Mouse (Mus musculus): ENCODE results near the gene Gm43191. TPM values are rescaled to one million over a fixed set of nuclear protein-coding genes. Genes with fewer than 3 reads are reported as not detected.
"Not testable (repeated sequence)": the region's sequence is repeated elsewhere in the genome, so short reads cannot be mapped to it uniquely, and the experiment has no call there.

Gene Gm43191
- polyA plus RNA-seq, 1 experiment from 2014 or later = not detected

DNA sequence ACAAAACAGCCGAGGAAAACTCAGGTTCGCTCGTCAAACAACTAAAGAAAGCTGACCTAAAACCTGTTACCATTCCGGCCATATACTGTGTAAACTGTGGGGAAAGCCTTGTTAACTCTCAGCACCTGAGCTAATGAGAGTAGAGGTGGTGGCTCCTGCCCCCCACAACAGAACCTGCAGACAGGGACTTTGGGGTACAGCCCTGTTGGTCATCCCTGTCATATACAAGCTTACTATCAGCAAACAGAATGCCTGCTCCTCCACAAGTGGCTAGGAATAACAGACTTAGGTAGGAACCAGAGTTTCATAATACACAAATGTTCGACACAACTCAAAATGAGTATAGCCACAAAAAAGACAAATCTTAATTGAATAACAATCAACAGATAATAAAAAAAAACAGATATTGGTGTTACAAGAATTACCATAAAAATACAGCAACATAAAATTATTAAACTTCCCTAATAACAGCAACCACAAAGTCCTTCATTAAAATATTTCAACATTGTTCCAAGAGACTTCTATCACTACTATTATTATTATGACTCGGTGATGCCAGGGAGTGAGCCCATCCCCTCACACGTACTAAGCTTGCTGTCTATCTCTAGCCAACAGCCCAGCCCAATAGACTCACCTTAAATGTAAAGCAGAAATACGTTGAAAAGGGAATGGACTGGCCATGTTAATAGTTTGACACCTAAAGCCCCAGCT lies 14.1 kb upstream of the Gm43191 start:
- Histone ChIP-seq H3K27me3 (ENCODE audit: control insufficient read depth, insufficient read depth, low read depth, low read length) (no peaks in the 10 kb centered on the region), H3K4me1 (ENCODE audit: control insufficient read depth, insufficient read depth, low read length) (no peaks in the 10 kb centered on the region), H3K4me3 (ENCODE audit: low read depth, low read length) (no peak overlapping the region), H3K9ac (ENCODE audit: low read depth, low read length) (no peak overlapping the region), H3K36me3 (ENCODE audit: control insufficient read depth, insufficient read depth, low read length) (no peaks in the 10 kb centered on the region), H3K4me2 (ENCODE audit: low read length) (no peak overlapping the region), H3K27ac (ENCODE audit: low read length) (no peak overlapping the region), H3K9me3 (replicated peaks; ENCODE audit: control insufficient read depth, low read length, poor library complexity, severe bottlenecking) (no peaks in the 10 kb centered on the region)
- 90% methylated on average over 8 of the region's 8 CpGs for WGBS
- ATAC-seq = no peak

DNA sequence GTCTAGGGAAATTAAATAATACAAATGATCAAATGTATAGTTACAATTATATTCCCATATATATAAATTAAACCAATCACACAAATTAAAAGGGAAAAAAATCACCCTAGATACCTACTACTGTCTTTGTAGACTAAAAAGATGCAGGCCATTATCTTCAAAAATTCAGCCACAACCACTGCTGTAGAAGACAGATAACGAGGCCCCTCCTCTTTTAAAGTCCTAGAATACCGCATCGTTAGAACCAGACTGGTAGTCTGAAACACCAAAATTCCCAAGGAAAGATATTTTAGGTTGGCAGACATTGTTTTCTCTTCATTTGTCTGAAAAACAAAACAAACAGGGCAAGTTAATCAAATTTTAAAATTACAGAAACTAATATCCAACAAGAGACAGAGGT lies 13.3 kb upstream of the Gm43191 start:
- whole genome bisulfite sequencing = 88% methylated on average over 3 of the region's 3 CpGs
- no peak overlapping the region for H3K4me2 ChIP-seq (ENCODE audit: low read length)
- no peak for ATAC-seq

DNA sequence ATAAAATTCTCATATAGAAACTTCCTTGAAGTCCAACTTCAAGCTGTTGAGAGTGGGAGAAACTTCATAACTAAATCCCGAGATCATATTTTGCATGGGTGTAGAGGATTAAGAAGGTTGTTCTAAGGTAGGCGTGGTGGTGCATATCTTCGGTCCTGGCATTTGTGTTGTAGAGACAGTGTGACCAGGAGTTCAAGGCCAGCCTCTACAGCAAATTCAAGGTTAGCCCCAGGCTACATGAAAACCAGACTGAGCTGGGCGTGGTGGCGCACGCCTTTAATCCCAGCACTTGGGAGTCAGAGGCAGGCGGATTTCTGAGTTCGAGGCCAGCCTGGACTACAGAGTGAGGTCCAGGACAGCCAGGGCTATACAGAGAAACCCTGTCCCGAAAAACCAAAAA lies 16.8 kb downstream of the Gm43191 start:
- ATAC-seq = not testable (repeated sequence)

More for the DNA sequence above, 13.3 kb upstream of the Gm43191 start:
- H3K4me3 ChIP-seq (ENCODE audit: low read depth, low read length) = no peak overlapping the region
- H3K27me3 ChIP-seq (ENCODE audit: control insufficient read depth, insufficient read depth, low read depth, low read length) = no peaks in the 10 kb centered on the region
- no peaks in the 10 kb centered on the region for H3K9me3 ChIP-seq (replicated peaks; ENCODE audit: control insufficient read depth, low read length, poor library complexity, severe bottlenecking)
- H3K4me1 ChIP-seq (ENCODE audit: control insufficient read depth, insufficient read depth, low read length) = no peaks in the 10 kb centered on the region
- no peak overlapping the region for H3K27ac ChIP-seq (ENCODE audit: low read length)
- no peak overlapping the region for H3K9ac ChIP-seq (ENCODE audit: low read depth, low read length)
- H3K36me3 ChIP-seq (ENCODE audit: control insufficient read depth, insufficient read depth, low read length) = no peaks in the 10 kb centered on the region

DNA sequence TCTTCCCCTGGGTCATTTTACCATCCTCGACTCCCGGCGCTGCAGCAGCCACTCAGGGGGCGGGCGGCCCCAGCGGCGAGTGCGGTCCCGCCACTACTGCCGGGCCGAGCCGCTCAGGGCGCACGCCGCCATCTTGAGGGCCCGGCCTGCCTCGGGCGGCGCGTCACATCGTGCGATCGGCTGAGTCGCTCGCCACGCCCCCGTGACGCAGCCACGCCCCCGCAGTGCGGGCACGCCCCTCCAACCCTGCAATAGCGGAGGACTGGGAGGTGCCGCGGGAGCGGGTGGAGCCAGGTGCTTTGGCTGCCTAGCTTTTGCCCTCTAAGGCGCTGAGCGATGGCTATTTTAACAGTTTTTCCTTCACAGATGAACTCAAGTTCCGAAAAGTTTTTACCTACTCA lies 18.6 kb downstream of the Gm43191 start, which contains the start of gene Mfsd14a:
Mfsd14a (minus strand) TSS at position 215 of the 401 bp plus-strand sequence.
- Histone ChIP-seq H3K4me2 (ENCODE audit: low read length) (peak within 1 kb of the TSS; percentile 81), H3K9me3 (replicated peaks; ENCODE audit: control insufficient read depth, low read length, poor library complexity, severe bottlenecking) (no peaks in the 10 kb centered on the region), H3K36me3 (ENCODE audit: control insufficient read depth, insufficient read depth, low read length) (no peaks in the 10 kb centered on the region), H3K27me3 (ENCODE audit: control insufficient read depth, insufficient read depth, low read depth, low read length) (no peaks in the 10 kb centered on the region), H3K27ac (ENCODE audit: low read length) (peak within 1 kb of the TSS; percentile 92), H3K9ac (ENCODE audit: low read depth, low read length) (peak within 1 kb of the TSS; percentile 99), H3K4me3 (ENCODE audit: low read depth, low read length) (peak within 1 kb of the TSS; percentile 99), H3K4me1 (ENCODE audit: control insufficient read depth, insufficient read depth, low read length) (peaks cover 30% of the 10 kb centered on the region)
- peak; percentile 99 for ATAC-seq
- WGBS = under 1% methylated on average over 27 of the region's 39 CpGs

More for the DNA sequence above, 16.8 kb downstream of the Gm43191 start:
- H3K36me3 ChIP-seq (ENCODE audit: control insufficient read depth, insufficient read depth, low read length); H3K27me3 ChIP-seq (ENCODE audit: control insufficient read depth, insufficient read depth, low read depth, low read length); H3K9ac ChIP-seq (ENCODE audit: low read depth, low read length); H3K27ac ChIP-seq (ENCODE audit: low read length); H3K4me3 ChIP-seq (ENCODE audit: low read depth, low read length); H3K4me2 ChIP-seq (ENCODE audit: low read length); H3K9me3 ChIP-seq (replicated peaks; ENCODE audit: control insufficient read depth, low read length, poor library complexity, severe bottlenecking): not testable (repeated sequence)
- peaks cover 24% of the 10 kb centered on the region for H3K4me1 ChIP-seq (ENCODE audit: control insufficient read depth, insufficient read depth, low read length)
- 94% methylated on average over 9 of the region's 9 CpGs for WGBS

DNA sequence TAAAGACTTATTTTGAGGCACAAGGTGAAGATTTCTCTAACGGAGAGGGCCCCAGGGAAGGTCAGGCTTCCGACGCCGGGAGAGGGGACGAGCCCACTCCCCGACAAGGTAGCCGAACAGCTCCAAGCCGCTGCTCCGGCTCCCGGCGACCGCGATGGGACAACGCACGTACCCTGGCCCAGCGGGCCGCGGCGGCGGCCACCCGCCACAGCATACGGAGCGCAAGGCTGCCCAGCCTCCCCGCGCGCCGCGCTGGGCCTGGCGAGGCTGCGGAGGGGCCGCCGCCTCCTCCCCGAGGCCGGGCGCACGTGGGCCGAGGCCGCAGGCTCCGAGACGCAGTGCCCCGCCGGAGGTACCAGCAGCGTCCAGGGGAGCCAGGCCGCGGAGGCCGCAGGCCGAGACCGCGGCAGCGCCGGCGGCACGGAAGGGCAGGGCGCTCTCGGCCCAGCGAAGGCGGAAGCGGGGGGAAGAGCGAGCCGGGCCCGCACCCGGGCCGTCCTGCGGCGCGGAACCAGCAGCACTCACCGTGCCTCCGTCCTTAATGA lies 19.1 kb downstream of the Gm43191 start:
- peak overlapping the region; percentile 99 for H3K9ac ChIP-seq (ENCODE audit: low read depth, low read length)
- no peaks in the 10 kb centered on the region for H3K9me3 ChIP-seq (replicated peaks; ENCODE audit: control insufficient read depth, low read length, poor library complexity, severe bottlenecking)
- H3K4me3 ChIP-seq (ENCODE audit: low read depth, low read length) = peak overlapping the region; percentile 99
- H3K36me3 ChIP-seq (ENCODE audit: control insufficient read depth, insufficient read depth, low read length) = no peaks in the 10 kb centered on the region
- H3K4me1 ChIP-seq (ENCODE audit: control insufficient read depth, insufficient read depth, low read length) = peaks cover 34% of the 10 kb centered on the region
- H3K4me2 ChIP-seq (ENCODE audit: low read length) = peak overlapping the region; percentile 81
- under 1% methylated on average over 65 of the region's 68 CpGs for WGBS
- H3K27ac ChIP-seq (ENCODE audit: low read length) = peak overlapping the region; percentile 92
- ATAC-seq = peak; percentile 89
- no peaks in the 10 kb centered on the region for H3K27me3 ChIP-seq (ENCODE audit: control insufficient read depth, insufficient read depth, low read depth, low read length)

DNA sequence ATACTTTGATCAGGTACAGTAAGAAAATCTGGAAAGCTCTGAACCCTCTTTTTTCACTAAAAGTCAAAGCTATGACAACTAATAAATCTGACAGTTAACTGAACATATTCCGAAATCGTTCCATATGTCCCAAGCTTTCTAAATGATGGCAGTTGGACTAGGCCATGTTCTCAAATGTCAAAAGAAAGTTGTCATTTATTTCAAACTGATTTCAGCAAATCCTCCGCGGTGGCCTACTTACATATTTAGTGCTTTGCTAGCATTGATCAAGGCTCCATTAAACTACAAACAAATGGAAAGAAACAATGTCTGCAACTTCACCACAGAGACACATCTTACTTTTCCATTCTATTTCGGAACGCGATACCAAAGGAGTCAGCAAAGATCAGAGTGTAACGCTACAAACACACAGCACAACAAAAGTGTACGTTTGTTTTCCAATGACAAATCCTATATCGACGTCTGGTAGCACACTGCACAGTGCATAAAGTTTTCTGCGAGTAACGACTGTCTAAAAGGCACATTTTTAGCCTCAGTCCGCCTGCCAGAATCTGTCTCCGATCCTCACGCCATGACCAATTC lies 19.7 kb downstream of the Gm43191 start:
- Histone ChIP-seq H3K4me1 (ENCODE audit: control insufficient read depth, insufficient read depth, low read length) (peaks cover 35% of the 10 kb centered on the region), H3K36me3 (ENCODE audit: control insufficient read depth, insufficient read depth, low read length) (no peaks in the 10 kb centered on the region), H3K9me3 (replicated peaks; ENCODE audit: control insufficient read depth, low read length, poor library complexity, severe bottlenecking) (no peaks in the 10 kb centered on the region), H3K9ac (ENCODE audit: low read depth, low read length) (peak overlapping the region; percentile 99), H3K27me3 (ENCODE audit: control insufficient read depth, insufficient read depth, low read depth, low read length) (no peaks in the 10 kb centered on the region), H3K4me2 (ENCODE audit: low read length) (peak overlapping the region; percentile 81), H3K4me3 (ENCODE audit: low read depth, low read length) (peak overlapping the region; percentile 99), H3K27ac (ENCODE audit: low read length) (peak overlapping the region; percentile 92)
- 0 out of 2 replicates have a peak, but pooled peaks have one; percentile 0 for ATAC-seq
- WGBS = 8% methylated on average over 16 of the region's 16 CpGs

DNA sequence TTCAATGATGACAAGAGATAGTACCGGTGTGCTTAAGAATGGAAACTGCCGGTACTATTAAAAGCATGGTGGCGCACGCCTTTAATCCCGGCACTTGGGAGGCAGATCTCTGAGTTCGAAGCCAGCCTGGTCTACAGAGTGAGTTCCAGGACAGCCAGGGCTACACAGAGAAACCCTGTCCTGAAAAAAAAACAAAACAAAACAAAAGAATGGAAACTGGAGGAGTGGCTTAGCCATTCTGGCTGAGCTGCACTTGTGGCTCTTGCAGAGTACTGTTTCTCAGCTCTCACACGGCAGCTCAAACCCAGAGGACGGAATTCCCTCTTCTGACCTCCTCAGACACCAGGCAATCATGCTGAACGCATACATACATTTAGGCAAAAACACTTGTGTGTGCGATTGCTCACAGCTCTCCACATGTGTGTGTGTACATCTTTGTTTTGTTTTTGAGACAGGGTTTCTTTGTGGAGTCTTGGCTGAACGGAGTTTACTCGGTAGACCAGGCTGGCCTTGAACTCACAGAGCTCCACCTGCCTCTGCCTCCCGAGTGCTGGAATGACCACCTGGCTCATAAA lies 21.1 kb downstream of the Gm43191 start:
- Histone ChIP-seq H3K36me3 (ENCODE audit: control insufficient read depth, insufficient read depth, low read length) (no peaks in the 10 kb centered on the region), H3K4me2 (ENCODE audit: low read length) (0 out of 2 replicates have a peak overlapping the region, but pooled peaks have one; percentile 7), H3K4me1 (ENCODE audit: control insufficient read depth, insufficient read depth, low read length) (peaks cover 35% of the 10 kb centered on the region), H3K9me3 (replicated peaks; ENCODE audit: control insufficient read depth, low read length, poor library complexity, severe bottlenecking) (no peaks in the 10 kb centered on the region), H3K9ac (ENCODE audit: low read depth, low read length) (no peak overlapping the region), H3K27ac (ENCODE audit: low read length) (no peak overlapping the region), H3K27me3 (ENCODE audit: control insufficient read depth, insufficient read depth, low read depth, low read length) (no peaks in the 10 kb centered on the region), H3K4me3 (ENCODE audit: low read depth, low read length) (no peak overlapping the region)
- no peak for ATAC-seq
- WGBS = 81% methylated on average over 13 of the region's 13 CpGs

DNA sequence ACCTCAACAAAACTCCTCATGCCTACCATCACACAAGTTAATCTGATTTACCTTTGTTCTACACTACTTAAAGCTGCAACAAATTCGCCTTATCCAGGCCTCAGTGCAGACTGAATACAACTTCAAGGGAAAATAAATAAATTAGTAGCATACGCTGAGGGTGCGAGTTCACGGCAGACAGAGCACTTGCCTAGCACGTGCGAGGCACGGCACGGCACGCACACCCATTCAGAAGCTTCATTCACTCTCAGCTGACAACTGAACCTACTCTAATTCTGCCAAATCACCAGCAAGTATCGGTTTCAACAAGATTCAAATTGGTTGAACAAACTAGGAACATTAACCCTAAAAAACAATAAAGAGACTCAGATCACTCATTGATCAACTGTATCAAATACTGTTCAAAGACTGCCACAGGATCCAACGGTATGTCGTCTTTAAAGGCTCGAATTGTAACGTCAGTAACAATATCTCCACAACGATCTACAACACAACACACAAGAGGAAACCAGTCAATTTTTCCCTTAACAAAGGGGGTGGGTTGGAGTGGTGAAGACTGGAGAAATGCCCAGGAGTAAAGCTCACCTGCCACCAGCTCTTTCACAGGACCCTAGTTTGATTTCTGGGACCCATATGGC lies 22.0 kb downstream of the Gm43191 start:
- no peaks in the 10 kb centered on the region for H3K36me3 ChIP-seq (ENCODE audit: control insufficient read depth, insufficient read depth, low read length)
- no peak overlapping the region for H3K4me3 ChIP-seq (ENCODE audit: low read depth, low read length)
- H3K9me3 ChIP-seq (replicated peaks; ENCODE audit: control insufficient read depth, low read length, poor library complexity, severe bottlenecking) = no peaks in the 10 kb centered on the region
- H3K4me1 ChIP-seq (ENCODE audit: control insufficient read depth, insufficient read depth, low read length) = peaks cover 35% of the 10 kb centered on the region
- no peak for ATAC-seq
- no peak overlapping the region for H3K27ac ChIP-seq (ENCODE audit: low read length)
- H3K27me3 ChIP-seq (ENCODE audit: control insufficient read depth, insufficient read depth, low read depth, low read length) = no peaks in the 10 kb centered on the region
- H3K9ac ChIP-seq (ENCODE audit: low read depth, low read length) = no peak overlapping the region
- 56% methylated on average over 15 of the region's 15 CpGs for WGBS
- H3K4me2 ChIP-seq (ENCODE audit: low read length) = no peak overlapping the region
